Mouse (Mus musculus) lung, embryonic 15.5 days (tissue): ENCODE data around the gene Rgs6. TPM values are rescaled to one million over a fixed set of nuclear protein-coding genes. Genes with fewer than 3 reads are reported as not detected.

Experiments
- ATAC-seq: fragments of 200-750 bp; cut with Nextera tagmentation; 2 replicates; pipeline ENCODE4 v1.8.0; 2017; ENCODE audit warnings: moderate number of reproducible peaks, borderline replicate concordance; ENCODE audit not compliant: low FRiP score, low TSS enrichment; ENCODE audit errors: extremely low read depth
- H3K27ac ChIP-seq: fragments of 300-500 bp; sonication (generic); 2 replicates; pipeline ENCODE4 v1.5.1; 2015; ENCODE audit warnings: moderate library complexity, mild to moderate bottlenecking, inconsistent platforms
- H3K27me3 ChIP-seq: fragments of 300-500 bp; sonication (generic); 2 replicates; pipeline ENCODE4 v1.6.1; 2015; ENCODE audit warnings: inconsistent platforms
- H3K36me3 ChIP-seq: fragments of 300-500 bp; sonication (generic); 2 replicates; pipeline ENCODE4 v1.6.1; 2015; ENCODE audit warnings: inconsistent platforms
- H3K4me1 ChIP-seq: fragments of 300-500 bp; sonication (generic); 2 replicates; pipeline ENCODE4 v1.6.1; 2015; ENCODE audit warnings: inconsistent platforms
- H3K4me2 ChIP-seq: fragments of 300-500 bp; sonication (generic); 2 replicates; pipeline ENCODE4 v1.6.1; 2015; ENCODE audit warnings: inconsistent platforms, mild to moderate bottlenecking, moderate library complexity
- H3K4me3 ChIP-seq: fragments of 300-500 bp; sonication (generic); 2 replicates; pipeline ENCODE4 v1.5.1; 2015; ENCODE audit warnings: mild to moderate bottlenecking, inconsistent platforms
- H3K9ac ChIP-seq: fragments of 300-500 bp; sonication (generic); 2 replicates; pipeline ENCODE4 v1.6.1; 2015; ENCODE audit warnings: inconsistent platforms
- H3K9me3 ChIP-seq: fragments of 300-500 bp; sonication (generic); 2 replicates; pipeline ENCODE4 v1.6.1; 2016; ENCODE audit warnings: inconsistent platforms
- WGBS: fragments of 180-500 bp; shearing (Covaris S2); methylation state at CpG from one replicate; pipeline ENCODE4 v1.1.7; 2015; 5-methylcytosine and 5-hydroxymethylcytosine counted together
- polyA plus RNA-seq: library from polyadenylated mRNA; unstranded; fragments of >200 nt; fragmentation: Nextera tagmentation; extraction: Ambion mirVana; gene quantifications from 2 replicates; pipeline ENCODE4 v1.2.1, GENCODE M21; 2015

The Rgs6 gene
- polyA plus RNA-seq, 1 experiment from 2014 or later, result 4.0 TPM

GRCm38 (mm10) chr12:82894971-82895838, 307.1 kb downstream of the Rgs6 start:
- no peak for ATAC-seq
- H3K4me1 ChIP-seq, result no peaks in the 10 kb centered on the region
- no peak overlapping the region for H3K4me3 ChIP-seq
- H3K9ac ChIP-seq, result no peak overlapping the region
- WGBS, result 79% methylated on average over 6 of the region's 6 CpGs
- H3K36me3 ChIP-seq, result no peaks in the 10 kb centered on the region
- no peak overlapping the region for H3K27ac ChIP-seq
- no peak overlapping the region for H3K4me2 ChIP-seq
- H3K9me3 ChIP-seq, result no peaks in the 10 kb centered on the region
- no peaks in the 10 kb centered on the region for H3K27me3 ChIP-seq

GRCm38 (mm10) chr12:82905773-82906172, 317.7 kb downstream of the Rgs6 start:
- no peak overlapping the region for H3K4me3 ChIP-seq
- ATAC-seq, result no peak
- H3K4me2 ChIP-seq, result no peak overlapping the region
- no peaks in the 10 kb centered on the region for H3K9me3 ChIP-seq
- no peak overlapping the region for H3K27ac ChIP-seq
- H3K27me3 ChIP-seq, result no peaks in the 10 kb centered on the region
- H3K36me3 ChIP-seq, result no peaks in the 10 kb centered on the region
- no peaks in the 10 kb centered on the region for H3K4me1 ChIP-seq
- no peak overlapping the region for H3K9ac ChIP-seq
- WGBS, result 67% methylated on average over 1 of the region's 1 CpGs

- H3K4me2 ChIP-seq, result no peak overlapping the region
- H3K27me3 ChIP-seq, result no peaks in the 10 kb centered on the region
- no peaks in the 10 kb centered on the region for H3K4me1 ChIP-seq
- H3K9ac ChIP-seq, result no peak overlapping the region
- no peak for ATAC-seq
- 80% methylated on average over 2 of the region's 2 CpGs for WGBS
- no peaks in the 10 kb centered on the region for H3K9me3 ChIP-seq
- no peak overlapping the region for H3K27ac ChIP-seq
- H3K4me3 ChIP-seq, result no peak overlapping the region
- no peaks in the 10 kb centered on the region for H3K36me3 ChIP-seq
Observed at GRCm38 (mm10) chr12:82910846-82911245, 322.8 kb downstream of the Rgs6 start.

- ATAC-seq, result no peak
- 26% methylated on average over 4 of the region's 4 CpGs for WGBS
- H3K9me3 ChIP-seq, result no peaks in the 10 kb centered on the region
Observed at GRCm38 (mm10) chr12:82914127-82914526, 326.0 kb downstream of the Rgs6 start.

GRCm38 (mm10) chr12:82920146-82920545, 332.1 kb downstream of the Rgs6 start:
- ATAC-seq, result no peak
- no peaks in the 10 kb centered on the region for H3K36me3 ChIP-seq
- no peaks in the 10 kb centered on the region for H3K27me3 ChIP-seq
- H3K27ac ChIP-seq, result no peak overlapping the region
- 40% methylated on average over 2 of the region's 2 CpGs for WGBS
- no peaks in the 10 kb centered on the region for H3K4me1 ChIP-seq
- H3K9ac ChIP-seq, result no peak overlapping the region
- H3K9me3 ChIP-seq, result no peaks in the 10 kb centered on the region
- H3K4me2 ChIP-seq, result no peak overlapping the region
- no peak overlapping the region for H3K4me3 ChIP-seq

More at GRCm38 (mm10) chr12:82914127-82914526, 326.0 kb downstream of the Rgs6 start:
- H3K9ac ChIP-seq, result no peak overlapping the region
- H3K27ac ChIP-seq, result no peak overlapping the region
- H3K4me3 ChIP-seq, result no peak overlapping the region
- no peaks in the 10 kb centered on the region for H3K4me1 ChIP-seq
- H3K4me2 ChIP-seq, result no peak overlapping the region
- no peaks in the 10 kb centered on the region for H3K36me3 ChIP-seq
- H3K27me3 ChIP-seq, result no peaks in the 10 kb centered on the region

- no peaks in the 10 kb centered on the region for H3K4me1 ChIP-seq
- 88% methylated on average over 20 of the region's 20 CpGs for WGBS
- H3K4me2 ChIP-seq, result no peak overlapping the region
- no peaks in the 10 kb centered on the region for H3K36me3 ChIP-seq
- no peak overlapping the region for H3K9ac ChIP-seq
- H3K27me3 ChIP-seq, result no peaks in the 10 kb centered on the region
- H3K9me3 ChIP-seq, result no peaks in the 10 kb centered on the region
- H3K27ac ChIP-seq, result no peak overlapping the region
- no peak overlapping the region for H3K4me3 ChIP-seq
- no peak for ATAC-seq
Observed at GRCm38 (mm10) chr12:82921287-82922015, 333.4 kb downstream of the Rgs6 start.

GRCm38 (mm10) chr12:82922856-82923506, 334.9 kb downstream of the Rgs6 start:
- ATAC-seq, result no peak
- no peak overlapping the region for H3K27ac ChIP-seq
- WGBS, result 79% methylated on average over 4 of the region's 4 CpGs
- H3K36me3 ChIP-seq, result no peaks in the 10 kb centered on the region
- no peak overlapping the region for H3K4me3 ChIP-seq
- no peaks in the 10 kb centered on the region for H3K4me1 ChIP-seq
- no peak overlapping the region for H3K4me2 ChIP-seq
- no peaks in the 10 kb centered on the region for H3K27me3 ChIP-seq
- H3K9me3 ChIP-seq, result no peaks in the 10 kb centered on the region
- no peak overlapping the region for H3K9ac ChIP-seq

GRCm38 (mm10) chr12:82932706-82933461, 344.8 kb downstream of the Rgs6 start:
- Histone ChIP-seq H3K4me2 (peak overlapping the region; percentile 19; the same call in 1 of the 2 replicates), H3K9me3 (no peaks in the 10 kb centered on the region), H3K4me1 (peaks cover 22% of the 10 kb centered on the region), H3K9ac (no peak overlapping the region), H3K27ac (peak overlapping the region; percentile 18; the same call in 1 of the 2 replicates), H3K27me3 (no peaks in the 10 kb centered on the region), H3K4me3 (no peak overlapping the region), H3K36me3 (no peaks in the 10 kb centered on the region)
- WGBS, result 48% methylated on average over 14 of the region's 14 CpGs
- ATAC-seq, result peak; percentile 89

GRCm38 (mm10) chr12:82935121-82935762, 347.1 kb downstream of the Rgs6 start:
- peak; percentile 33; the same call in 1 of the 2 replicates for ATAC-seq
- Histone ChIP-seq H3K27me3 (no peaks in the 10 kb centered on the region), H3K4me3 (no peak overlapping the region), H3K36me3 (no peaks in the 10 kb centered on the region), H3K4me1 (peaks cover 26% of the 10 kb centered on the region), H3K9me3 (no peaks in the 10 kb centered on the region), H3K27ac (no peak overlapping the region), H3K9ac (no peak overlapping the region), H3K4me2 (no peak overlapping the region)
- 34% methylated on average over 6 of the region's 6 CpGs for WGBS

- no peak overlapping the region for H3K27ac ChIP-seq
- 37% methylated on average over 1 of the region's 1 CpGs for WGBS
- peaks cover 28% of the 10 kb centered on the region for H3K4me1 ChIP-seq
- H3K27me3 ChIP-seq, result no peaks in the 10 kb centered on the region
- H3K36me3 ChIP-seq, result no peaks in the 10 kb centered on the region
- no peak overlapping the region for H3K4me2 ChIP-seq
- H3K9ac ChIP-seq, result no peak overlapping the region
- H3K4me3 ChIP-seq, result no peak overlapping the region
- no peak for ATAC-seq
- H3K9me3 ChIP-seq, result no peaks in the 10 kb centered on the region
Observed at GRCm38 (mm10) chr12:82935767-82936166, 347.7 kb downstream of the Rgs6 start.

- WGBS, result 40% methylated on average over 4 of the region's 4 CpGs
- Histone ChIP-seq H3K36me3 (no peaks in the 10 kb centered on the region), H3K9me3 (no peaks in the 10 kb centered on the region), H3K27me3 (no peaks in the 10 kb centered on the region), H3K4me3 (no peak overlapping the region), H3K9ac (no peak overlapping the region), H3K27ac (no peak overlapping the region), H3K4me2 (no peak overlapping the region), H3K4me1 (peaks cover 20% of the 10 kb centered on the region)
- ATAC-seq, result no peak; the same call in 1 of the 2 replicates
Observed at GRCm38 (mm10) chr12:82940461-82940860, 352.4 kb downstream of the Rgs6 start.
